Mouse (Mus musculus): ENCODE results near the gene Fubp1. TPM values are rescaled to one million over a fixed set of nuclear protein-coding genes. Genes with fewer than 3 reads are reported as not detected.

Fubp1 gene
- polyA plus RNA-seq, 2 experiments from 2014 or later, result 222 to 239 TPM

DNA sequence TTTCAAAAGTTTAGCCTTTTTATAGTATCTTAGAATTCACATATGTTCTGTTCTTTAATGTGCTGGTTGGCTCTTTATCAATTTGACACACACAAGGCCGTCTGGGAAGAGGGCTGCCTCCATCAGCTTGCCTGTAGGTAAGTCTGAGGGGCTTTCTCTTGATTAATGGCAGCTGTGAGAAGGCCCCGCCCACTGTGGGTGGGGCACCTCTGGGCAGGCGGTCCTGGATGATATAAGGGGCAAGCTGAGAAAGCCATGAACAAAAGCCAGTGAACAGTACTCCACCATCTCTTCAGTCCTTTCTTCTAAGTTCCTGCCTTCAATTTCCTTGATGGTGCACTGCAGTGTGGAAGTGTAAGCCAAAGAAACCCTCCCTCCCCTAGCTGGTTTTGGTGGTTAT is 71.9 kb downstream of the Fubp1 start:
- ATAC-seq, result no peak

DNA sequence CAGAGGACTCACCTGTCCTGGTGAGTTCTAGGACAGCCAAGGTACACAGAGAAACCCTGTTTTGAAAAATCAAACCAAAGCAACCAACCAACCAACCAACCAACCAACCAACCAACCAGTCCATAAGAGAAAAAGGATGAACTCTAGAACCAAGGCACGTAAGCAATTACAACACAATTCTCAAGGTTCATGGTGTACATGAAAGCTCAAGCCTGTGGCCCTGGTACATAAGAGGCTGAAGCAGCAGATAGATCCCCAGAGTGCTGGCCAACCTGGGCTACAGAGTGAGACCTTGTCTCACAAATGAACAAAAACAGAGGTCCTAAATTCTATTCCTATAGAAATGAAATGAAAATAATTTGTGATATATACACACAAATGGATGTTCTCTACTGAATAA is 74.1 kb downstream of the Fubp1 start:
- ATAC-seq, result no peak

- no peak for ATAC-seq
These were observed 74.5 kb downstream of the Fubp1 start for GRCm38 (mm10) chr3:152284759-152285158.

Other genes starting within 250 kb of the Fubp1 start
- not detected for gene Gipc2, start 44.2 kb upstream of the Fubp1 start, polyA plus RNA-seq (2017; shearing (Covaris generic))
- 1 to 10 TPM; 5.2 to 6.0 TPM for gene Dnajb4, start 120 bp upstream of the Fubp1 start, polyA plus RNA-seq (2017; shearing (Covaris generic))
- 1 to 10 TPM in 1 of 2 experiments, not detected in 1; 2.9 TPM for gene Nexn, start 55.9 kb downstream of the Fubp1 start, polyA plus RNA-seq (2017; shearing (Covaris generic))
- 1 to 10 TPM; 4.6 to 4.7 TPM for gene Miga1, start 130.0 kb downstream of the Fubp1 start, polyA plus RNA-seq (2017; shearing (Covaris generic))
- 10 to 100 TPM; 29.7 to 33.0 TPM for gene Usp33, start 136.1 kb downstream of the Fubp1 start, polyA plus RNA-seq (2017; shearing (Covaris generic))
- 10 to 100 TPM; 22.2 to 29.7 TPM for gene Zzz3, start 185.1 kb downstream of the Fubp1 start, polyA plus RNA-seq (2017; shearing (Covaris generic))